Mouse (Mus musculus) gastrocnemius, postnatal 14 days (tissue): ENCODE results near the gene Fut2. TPM values are rescaled to one million over a fixed set of nuclear protein-coding genes. Genes with fewer than 3 reads are reported as not detected.
A peak's percentile ranks its signal among the peaks of the same experiment; 100 is the strongest.

Source experiments
- DNase-seq: peaks from one replicate; pipeline ENCODE4 v3.0.0; 2021; ENCODE audit warnings: mixed read lengths
- intact Hi-C: fragments of 180-260 bp; cut with DNase I; formaldehyde crosslinking; loops from one replicate; pipeline ENCODE4 v1.15.1; 2025; ENCODE audit warnings: low total_unique reads
- total RNA-seq, 2 experiments: library from RNA; stranded (reverse); gene quantifications; 2 replicates each; pipeline ENCODE4 v1.2.3; 2021

Gene Fut2
- total RNA-seq, 2 experiments from 2014 or later: 0.58 to 0.66 TPM

DNA sequence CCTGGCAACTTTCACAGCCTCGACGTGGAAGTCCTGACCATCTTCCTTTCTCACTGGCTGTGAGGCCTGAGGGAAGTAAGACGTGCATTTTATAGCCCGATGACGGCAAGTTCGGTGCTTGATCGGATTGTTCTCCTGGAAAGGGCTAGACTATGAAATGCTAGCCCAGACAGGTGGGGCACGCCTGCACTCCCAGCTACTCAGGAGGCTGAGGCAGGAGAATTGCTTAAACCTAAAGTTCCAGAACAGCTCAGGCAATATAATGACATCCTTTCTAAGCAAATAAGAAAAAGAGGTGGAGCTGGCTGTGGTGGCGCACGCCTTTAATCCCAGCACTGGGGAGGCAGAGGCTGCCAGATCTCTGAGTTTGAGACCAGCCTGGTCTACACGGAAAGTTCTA is 42.7 kb downstream of the Fut2 start:
- intact Hi-C loops: no loop called here
- no peak for DNase-seq

DNA sequence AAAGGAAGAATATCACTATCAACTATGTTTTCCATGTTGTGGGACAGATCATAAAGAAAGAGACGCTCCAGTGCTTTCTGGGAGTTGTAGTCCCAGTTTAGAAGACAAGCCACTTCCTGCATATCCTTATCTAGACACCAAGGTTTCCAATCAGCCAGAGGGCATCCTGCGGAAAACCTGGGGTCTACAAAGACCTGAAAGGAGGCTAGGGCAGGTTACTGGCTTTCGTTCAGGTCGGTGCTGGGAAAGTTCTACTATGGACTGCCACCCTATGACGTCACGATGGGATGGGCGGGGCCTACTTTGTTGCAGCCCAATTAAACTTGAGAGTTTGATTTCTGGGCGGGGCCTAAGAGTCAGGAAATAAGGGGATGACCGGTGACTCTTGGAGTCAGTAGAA is 44.8 kb downstream of the Fut2 start, which contains the start of gene Izumo1:
Gene Izumo1, plus strand, starts transcription at position 369 of the 400 bp plus-strand sequence.
- peak; percentile 25 for DNase-seq
- intact Hi-C loops: no loop called here

DNA sequence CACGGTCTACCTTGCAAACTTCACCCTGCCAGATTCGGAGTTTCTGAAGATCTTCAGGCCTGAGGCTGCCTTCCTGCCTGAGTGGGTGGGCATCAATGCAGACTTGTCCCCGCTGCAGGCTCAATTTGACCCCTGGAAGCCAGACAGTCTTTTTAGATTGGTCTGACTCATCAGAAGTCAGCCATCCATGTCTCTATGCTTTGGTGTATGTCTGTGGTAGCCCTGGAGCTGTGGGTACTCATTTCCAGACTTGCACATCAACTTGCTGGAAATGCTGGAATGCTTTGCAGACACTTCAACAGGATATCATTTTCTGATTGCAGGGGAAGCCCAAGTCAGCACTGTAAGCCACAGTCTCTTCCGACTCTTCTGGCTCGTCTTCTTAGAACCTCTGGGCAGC is 46.6 kb downstream of the Fut2 start:
- DNase-seq: no peak
- intact Hi-C loops: no loop called here

DNA sequence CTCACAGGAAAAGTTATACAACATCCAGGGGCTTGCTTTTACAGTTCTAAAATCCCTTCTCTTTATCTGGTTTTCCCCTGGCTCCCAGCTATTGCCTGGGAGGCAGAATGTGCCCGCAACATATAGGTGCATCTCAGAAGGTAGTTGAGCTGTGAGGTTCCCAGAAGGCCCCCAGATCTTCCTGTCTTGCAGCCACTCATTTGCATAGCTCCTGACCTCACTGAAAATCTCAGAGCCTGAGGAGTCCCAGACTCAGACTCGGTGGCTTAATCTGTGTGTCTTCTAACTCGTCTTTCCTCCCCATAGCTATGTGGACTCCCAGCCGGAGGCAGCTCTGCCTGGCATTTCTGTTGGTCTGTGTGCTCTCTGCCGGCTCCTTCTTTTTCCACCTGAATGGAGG is 47.9 kb downstream of the Fut2 start:
- intact Hi-C loops: no loop called here
- DNase-seq: no peak

DNA sequence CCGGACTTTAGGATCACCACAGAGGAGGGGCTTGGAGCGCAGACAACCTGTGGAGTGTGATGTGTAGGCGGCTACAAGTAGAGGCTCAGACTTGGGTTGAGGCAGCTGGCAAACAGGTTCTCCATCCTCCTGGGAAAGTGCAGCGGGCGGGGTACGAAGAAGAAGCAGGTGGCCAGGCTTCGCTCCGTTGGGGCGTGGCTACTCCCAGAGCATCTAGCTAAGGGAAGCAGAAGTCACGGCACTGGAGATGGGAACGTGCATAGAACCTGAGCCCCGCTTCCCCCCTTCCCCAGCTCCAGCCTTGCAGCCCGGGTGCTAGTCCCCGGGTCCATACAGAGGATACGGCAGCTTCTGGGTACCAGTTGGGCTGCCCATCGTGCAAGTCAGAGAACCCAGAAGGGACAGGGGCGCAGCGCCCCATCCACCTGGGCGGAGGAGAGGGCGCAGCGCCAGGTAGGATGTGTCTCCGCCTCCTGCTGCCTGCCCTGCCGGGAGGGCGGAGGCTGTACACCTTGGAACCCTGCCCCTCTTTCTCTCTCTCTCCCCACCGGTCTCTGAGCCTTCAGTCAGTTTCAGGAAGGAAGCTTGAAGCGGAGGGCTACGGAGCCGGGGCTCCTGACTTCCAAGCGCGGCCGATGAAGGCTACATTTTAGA is 49.0 kb downstream of the Fut2 start, which contains the start of gene Fut1:
Gene Fut1, plus strand, starts transcription at position 248 of the 654 bp plus-strand sequence.
- intact Hi-C loops: no loop called here

DNA sequence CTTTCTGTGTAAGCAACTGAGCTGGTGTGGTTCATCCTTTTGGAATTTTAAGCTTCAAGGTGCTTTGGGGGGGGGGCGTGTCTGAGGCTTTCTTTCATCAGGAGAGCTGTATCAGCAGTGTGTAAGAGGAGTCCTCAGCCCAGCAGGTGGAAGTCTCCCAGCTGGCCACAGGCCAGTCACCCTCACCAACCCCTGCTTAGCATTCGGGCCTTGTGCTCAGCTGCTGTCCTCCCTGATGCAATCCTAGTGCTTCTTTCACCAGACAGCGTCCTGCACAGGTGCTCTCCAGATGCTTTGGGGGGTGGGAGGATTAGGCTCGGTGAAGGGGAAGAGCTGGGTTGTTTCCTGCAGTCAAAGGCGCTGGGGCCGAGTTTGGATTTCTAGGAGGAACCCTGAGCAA is 49.9 kb downstream of the Fut2 start:
- peak; percentile 62 for DNase-seq
- intact Hi-C loops: no loop called here

More for the DNA sequence above, 49.0 kb downstream of the Fut2 start, which contains the start of gene Fut1:
- no peak for DNase-seq

DNA sequence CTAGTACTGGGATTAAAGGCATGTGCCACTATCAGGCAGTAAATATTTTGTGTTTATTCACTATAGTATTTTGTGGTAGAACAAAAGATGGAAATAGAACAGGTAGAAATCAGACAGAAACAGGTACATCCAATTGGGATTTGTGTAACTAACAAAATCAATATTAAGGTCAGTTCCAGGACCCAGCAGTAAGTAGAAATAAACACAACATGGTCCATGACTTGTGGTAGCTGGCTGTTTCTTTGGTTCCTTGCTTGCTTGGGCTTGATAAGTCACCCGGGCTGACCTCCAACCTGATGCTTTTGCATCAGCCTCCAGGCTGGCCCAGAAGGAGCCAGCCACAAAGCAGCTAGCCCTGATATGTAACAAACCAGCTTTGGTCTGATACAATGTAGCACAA is 56.7 kb downstream of the Fut2 start:
- intact Hi-C loops: no loop called here
- DNase-seq: no peak

DNA sequence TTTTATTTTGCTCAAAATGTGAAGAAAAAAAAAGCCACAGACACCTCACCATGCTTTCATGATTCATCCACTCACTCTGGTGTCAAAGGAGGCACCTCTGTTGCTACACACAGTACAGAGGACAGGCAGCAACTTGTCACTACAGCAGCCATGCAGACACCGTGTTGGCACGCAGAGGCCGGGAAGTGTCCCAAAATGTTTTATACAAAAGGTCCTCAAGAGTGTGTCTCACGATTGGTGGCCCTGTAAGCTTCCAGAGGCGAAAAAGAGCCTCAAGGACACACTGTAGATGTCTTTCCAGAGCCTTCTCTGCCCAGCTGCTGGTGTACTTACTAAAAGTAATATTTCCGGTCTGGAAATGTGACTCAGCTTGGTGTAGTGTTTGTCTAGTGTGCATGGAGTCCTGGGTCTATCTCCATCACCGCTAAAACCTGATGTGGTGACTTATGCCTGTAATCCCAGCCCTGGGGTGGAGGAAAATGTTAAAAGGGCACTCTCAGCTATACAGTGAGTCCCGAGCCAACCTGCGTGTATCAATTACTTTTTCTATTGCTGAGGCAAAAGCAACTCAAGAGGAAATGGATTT is 60.4 kb downstream of the Fut2 start:
- DNase-seq: no peak
- intact Hi-C loops: no loop called here

DNA sequence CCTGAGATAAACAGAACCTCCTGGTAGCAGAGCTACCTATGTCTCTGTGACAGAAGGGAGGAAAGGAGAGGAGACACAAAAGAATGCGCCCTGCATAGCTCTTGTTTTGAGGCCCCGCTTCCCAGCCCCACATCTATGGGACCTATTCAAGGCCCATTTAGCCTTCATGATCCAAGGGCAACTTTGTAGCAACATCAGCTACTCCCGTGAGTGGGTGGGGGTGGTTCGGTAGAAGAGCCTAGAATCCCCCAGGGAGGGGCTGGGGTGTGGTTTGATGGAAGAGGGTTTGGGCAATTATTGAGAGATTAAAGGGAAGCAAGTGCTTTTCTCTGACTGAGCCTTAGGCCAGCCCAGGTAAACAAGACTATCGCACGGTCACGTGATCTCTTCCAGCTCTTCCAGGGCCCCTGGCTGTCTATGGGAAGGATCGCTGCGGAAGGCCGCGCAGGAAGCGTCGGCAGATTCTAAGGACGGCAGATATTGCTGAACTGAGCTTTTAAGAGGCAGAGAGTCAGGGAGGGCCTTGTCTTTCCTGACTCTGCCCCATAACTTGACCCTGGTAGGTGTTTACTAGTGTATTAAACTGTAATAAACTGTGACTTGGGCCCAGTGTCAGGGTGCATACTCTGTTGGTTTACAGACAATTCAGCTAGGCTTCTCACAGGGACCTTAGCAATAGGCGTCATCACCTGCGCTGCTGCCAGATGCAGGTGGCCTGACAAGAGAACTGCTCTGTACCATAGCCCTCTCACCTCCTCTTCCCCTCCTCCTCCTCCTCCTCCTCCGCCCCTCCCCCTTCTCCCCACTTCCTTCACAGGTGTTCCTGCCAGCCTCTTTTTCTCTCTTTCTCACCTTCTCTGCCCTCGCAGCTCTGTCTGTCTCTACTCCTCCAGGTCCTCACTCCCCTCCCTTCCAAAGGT is 67.0 kb downstream of the Fut2 start:
- intact Hi-C loops: no loop called here

More for the DNA sequence above, 67.0 kb downstream of the Fut2 start:
- DNase-seq: no peak

Other genes with a start within 250 kb of the Fut2 start
- gene Lhb, start 245.6 kb downstream of the Fut2 start, total RNA-seq: under 1 TPM in 1 of 2 experiments, not detected in 1; 0.35 TPM
- 100 to 1,000 TPM; 167 to 213 TPM for gene Gys1, start 231.6 kb downstream of the Fut2 start, total RNA-seq
- gene Ruvbl2, start 228.3 kb downstream of the Fut2 start, total RNA-seq: 10 to 100 TPM; 20.3 to 23.7 TPM
- 100 to 1,000 TPM; 119 to 132 TPM for gene Ftl1, start 206.5 kb downstream of the Fut2 start, total RNA-seq
- gene Bax, start 199.5 kb downstream of the Fut2 start, total RNA-seq: 10 to 100 TPM; 20.1 to 22.4 TPM
- gene Tulp2, start 184.5 kb downstream of the Fut2 start, total RNA-seq: not detected
- gene Gm45808, start 179.6 kb downstream of the Fut2 start, total RNA-seq: 1 to 10 TPM; 6.0 to 6.2 TPM
- gene Dhdh, start 177.6 kb downstream of the Fut2 start, total RNA-seq: 10 to 100 TPM in 1 of 2 experiments, 1 to 10 TPM in 1; 9.4 to 10.5 TPM
- 100 to 1,000 TPM; 100 TPM for gene Nucb1, start 156.0 kb downstream of the Fut2 start, total RNA-seq
- 10 to 100 TPM; 13.1 to 18.4 TPM for gene Ppp1r15a, start 140.1 kb downstream of the Fut2 start, total RNA-seq
- gene Plekha4, start 140.1 kb downstream of the Fut2 start, total RNA-seq: 10 to 100 TPM in 1 of 2 experiments, 1 to 10 TPM in 1; 6.8 to 14.8 TPM
- 1 to 10 TPM; 1.7 to 2.3 TPM for gene Hsd17b14, start 111.5 kb downstream of the Fut2 start, total RNA-seq
- gene Bcat2, start 96.2 kb downstream of the Fut2 start, total RNA-seq: 10 to 100 TPM; 37.2 to 37.8 TPM
- not detected for gene Fgf21, start 50.9 kb downstream of the Fut2 start, total RNA-seq
- gene Fut1, start 49.1 kb downstream of the Fut2 start, total RNA-seq: under 1 TPM in 1 of 2 experiments, not detected in 1; 0.11 TPM
- under 1 TPM; 0.12 to 0.18 TPM for gene Izumo1, start 44.6 kb downstream of the Fut2 start, total RNA-seq
- 10 to 100 TPM; 14.1 to 16.1 TPM for gene Rasip1, start 38.9 kb downstream of the Fut2 start, total RNA-seq
- gene Mamstr, start 26.4 kb downstream of the Fut2 start, total RNA-seq: 10 to 100 TPM; 60.3 to 85.3 TPM
- gene Ntn5, start 17.6 kb upstream of the Fut2 start, total RNA-seq: under 1 TPM; 0.51 to 0.62 TPM
- under 1 TPM; 0.18 to 0.31 TPM for gene Sec1, start 28.0 kb upstream of the Fut2 start, total RNA-seq
- gene Car11, start 33.4 kb upstream of the Fut2 start, total RNA-seq: 1 to 10 TPM; 4.5 to 4.6 TPM
- gene Dbp, start 38.7 kb upstream of the Fut2 start, total RNA-seq: 10 to 100 TPM; 20.6 to 32.8 TPM
- 100 to 1,000 TPM; 607 to 662 TPM for gene Rpl18, start 49.1 kb upstream of the Fut2 start, total RNA-seq
- 10 to 100 TPM; 12.0 to 13.2 TPM for gene Sphk2, start 51.6 kb upstream of the Fut2 start, total RNA-seq
- gene Fam83e, start 54.8 kb upstream of the Fut2 start, total RNA-seq: under 1 TPM; 0.16 TPM
- gene Spaca4, start 59.4 kb upstream of the Fut2 start, total RNA-seq: not detected
- gene Lmtk3, start 117.3 kb upstream of the Fut2 start, total RNA-seq: under 1 TPM; 0.11 to 0.39 TPM
- not detected for gene Sult2b1, start 118.3 kb upstream of the Fut2 start, total RNA-seq
- gene Cyth2, start 148.2 kb upstream of the Fut2 start, total RNA-seq: 10 to 100 TPM; 34.6 to 35.8 TPM
- under 1 TPM; 0.16 to 0.18 TPM for gene Kcnj14, start 158.4 kb upstream of the Fut2 start, total RNA-seq
- 10 to 100 TPM; 10.5 to 16.5 TPM for gene Grwd1, start 164.6 kb upstream of the Fut2 start, total RNA-seq
- gene Kdelr1, start 206.4 kb upstream of the Fut2 start, total RNA-seq: 10 to 100 TPM; 64.2 to 68.5 TPM
- under 1 TPM; 0.44 to 0.64 TPM for gene Grin2d, start 212.0 kb upstream of the Fut2 start, total RNA-seq
- gene Syngr4, start 230.3 kb upstream of the Fut2 start, total RNA-seq: under 1 TPM in 1 of 2 experiments, not detected in 1; 0.24 TPM
- 10 to 100 TPM; 49.2 to 61.0 TPM for gene Tmem143, start 230.5 kb upstream of the Fut2 start, total RNA-seq